Mouse (Mus musculus) E14TG2a.4 (cell line): ENCODE results near the gene Sart3.

Experiments used
- H3K27me3 ChIP-seq: 2 replicates; pipeline ENCODE4 v1.6.1; 2014; ENCODE audit warnings: low read length, control low read depth; ENCODE audit not compliant: insufficient read depth
- H3K36me3 ChIP-seq: 2 replicates; pipeline ENCODE4 v1.6.1; 2014; ENCODE audit warnings: low read length, control low read depth; ENCODE audit not compliant: insufficient read depth
- H3K4me1 ChIP-seq: replicated peaks from 2 replicates; pipeline ENCODE4 v1.6.1; 2014; ENCODE audit warnings: low read depth, low read length, control low read depth
- H3K4me3 ChIP-seq: replicated peaks from 2 replicates; pipeline ENCODE4 v1.5.1; 2014; ENCODE audit warnings: mild to moderate bottlenecking, low read length
- H3K9me3 ChIP-seq: 2 replicates; pipeline ENCODE4 v1.6.1; 2014; ENCODE audit warnings: low read length, control low read depth
- CTCF ChIP-seq: conservative IDR thresholded peaks from 2 replicates; pipeline ENCODE4 v1.5.1; 2014; ENCODE audit warnings: low read length
- NANOG ChIP-seq: IDR thresholded peaks from 2 replicates; pipeline ENCODE4 v1.6.1; 2014; ENCODE audit warnings: borderline replicate concordance, low read length, mixed read lengths
- POU5F1 ChIP-seq: IDR thresholded peaks from 2 replicates; pipeline ENCODE4 v1.6.1; 2014; ENCODE audit warnings: low read length, borderline replicate concordance

The Sart3 gene

DNA sequence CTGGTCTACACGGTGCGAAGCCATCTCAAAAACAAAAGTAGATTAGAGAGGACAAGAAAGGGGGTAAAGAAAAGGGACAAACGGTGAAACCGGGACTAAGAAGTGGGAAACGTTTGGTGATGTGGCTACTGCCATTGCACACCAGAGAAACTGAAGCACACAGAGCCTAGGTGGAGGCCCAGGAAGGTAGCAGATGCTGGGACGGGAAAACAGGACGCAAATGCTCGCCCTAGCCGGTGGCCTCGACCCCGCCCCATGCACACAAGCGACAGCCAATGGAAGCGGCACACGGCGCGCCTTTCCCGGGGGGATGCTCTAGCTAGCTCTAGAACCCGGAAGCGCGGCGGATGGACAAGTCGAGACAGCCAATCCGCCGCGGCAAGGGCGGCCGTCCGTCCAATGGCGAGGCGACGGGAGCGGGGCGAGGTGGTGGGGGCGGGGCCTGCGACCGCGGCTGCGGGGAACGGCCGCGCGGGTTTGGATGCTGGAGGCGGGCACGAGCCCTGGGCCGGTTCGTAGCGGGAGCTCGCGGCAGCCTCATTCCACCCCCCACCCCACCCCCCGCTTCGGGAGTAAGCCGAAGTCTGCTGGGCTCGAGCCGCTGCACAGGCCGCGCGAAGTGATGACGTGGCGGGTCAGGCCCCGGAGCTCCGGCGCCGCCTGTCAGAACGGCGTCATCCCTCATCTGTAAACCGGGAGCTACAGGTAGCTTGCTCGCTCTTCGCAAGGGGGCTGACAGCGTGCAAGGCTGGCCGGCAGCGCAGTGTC is 36.8 kb downstream of the Sart3 start, which contains the start of gene Ficd:
Ficd (plus strand) TSS at position 459 of the 768 bp plus-strand sequence.
- peaks cover 38% of the 10 kb centered on the region for H3K36me3 ChIP-seq
- H3K4me3 ChIP-seq, result peak within 1 kb of the TSS; percentile 89
- peaks cover 70% of the 10 kb centered on the region for H3K4me1 ChIP-seq
- no peaks in the 10 kb centered on the region for H3K27me3 ChIP-seq
- no peak for TF ChIP-seq CTCF
- no peak for TF ChIP-seq NANOG
- TF ChIP-seq POU5F1, result no peak
- no peaks in the 10 kb centered on the region for H3K9me3 ChIP-seq

DNA sequence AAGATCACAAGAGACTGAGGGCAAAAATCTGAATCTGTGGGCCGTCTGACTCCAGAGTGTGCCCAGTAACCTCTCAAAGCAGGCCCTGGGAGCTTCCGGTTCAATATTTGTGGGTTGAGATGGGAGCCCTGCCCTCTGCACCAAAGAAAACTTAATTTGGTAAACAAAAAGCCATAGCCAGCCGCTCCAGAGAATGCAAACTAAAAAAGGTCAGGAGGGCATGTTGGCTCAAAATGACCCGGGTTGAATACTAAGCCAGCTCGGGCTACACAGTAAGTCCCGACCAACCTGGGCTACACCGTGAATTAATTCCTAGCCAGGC is 37.3 kb downstream of the Sart3 start:
- Histone ChIP-seq H3K27me3 (no peaks in the 10 kb centered on the region), H3K4me3 (peak overlapping the region; percentile 89), H3K9me3 (no peaks in the 10 kb centered on the region), H3K4me1 (peaks cover 74% of the 10 kb centered on the region), H3K36me3 (peaks cover 32% of the 10 kb centered on the region)
- TF ChIP-seq NANOG (no peak), CTCF (no peak), POU5F1 (no peak)

GRCm38 (mm10) chr5:113734376-113734775 is 37.9 kb downstream of the Sart3 start:
- H3K4me3 ChIP-seq, result peak overlapping the region; percentile 89
- TF ChIP-seq NANOG (no peak), CTCF (no peak), POU5F1 (no peak)
- H3K27me3 ChIP-seq, result no peaks in the 10 kb centered on the region
- no peaks in the 10 kb centered on the region for H3K9me3 ChIP-seq
- peaks cover 68% of the 10 kb centered on the region for H3K4me1 ChIP-seq
- H3K36me3 ChIP-seq, result peaks cover 26% of the 10 kb centered on the region

DNA sequence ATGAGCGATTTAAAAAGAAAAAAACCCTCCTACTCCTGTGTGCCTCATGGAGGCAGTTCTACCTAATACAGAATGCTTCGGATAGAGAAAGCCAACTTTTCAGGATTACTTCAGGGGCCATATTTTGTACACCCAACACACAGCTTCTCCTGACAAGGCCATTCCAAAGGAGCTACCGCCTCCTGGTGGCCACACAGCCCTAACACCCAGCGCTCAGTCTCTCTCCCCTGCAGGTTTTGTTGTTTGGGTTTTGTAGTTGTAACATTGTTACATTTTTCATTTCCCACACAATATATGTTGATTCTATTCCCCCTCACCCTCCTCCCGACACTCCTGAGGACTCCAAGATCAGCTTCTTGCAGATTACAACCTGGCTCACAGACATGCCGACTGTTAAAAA is 40.1 kb downstream of the Sart3 start:
- Histone ChIP-seq H3K4me1 (peaks cover 56% of the 10 kb centered on the region), H3K36me3 (peaks cover 4% of the 10 kb centered on the region), H3K9me3 (no peaks in the 10 kb centered on the region), H3K4me3 (no peak overlapping the region), H3K27me3 (no peaks in the 10 kb centered on the region)
- peak; percentile 90 for TF ChIP-seq CTCF
- TF ChIP-seq POU5F1, result no peak
- no peak for TF ChIP-seq NANOG

DNA sequence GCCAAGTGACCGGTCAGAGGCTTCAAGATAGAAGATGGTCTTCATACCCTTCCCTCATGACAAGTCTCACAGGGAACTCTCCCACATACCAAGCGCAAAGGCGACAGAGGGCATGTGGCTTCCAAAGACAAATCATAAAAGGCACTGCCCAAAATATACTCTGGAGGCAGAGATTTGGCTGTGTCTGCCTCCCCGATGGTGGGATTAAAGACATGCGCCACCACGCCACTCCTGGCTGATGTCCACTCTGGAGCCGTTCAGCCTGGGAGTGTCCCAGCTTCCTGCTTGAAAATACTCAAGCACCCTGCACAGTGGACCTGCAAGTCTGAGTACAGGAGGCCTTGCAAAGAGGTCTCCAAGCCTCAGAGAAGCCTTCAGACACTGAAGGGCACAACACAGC is 41.1 kb downstream of the Sart3 start:
- no peaks in the 10 kb centered on the region for H3K9me3 ChIP-seq
- H3K4me3 ChIP-seq, result no peak overlapping the region
- peaks cover 48% of the 10 kb centered on the region for H3K4me1 ChIP-seq
- no peaks in the 10 kb centered on the region for H3K27me3 ChIP-seq
- no peak for TF ChIP-seq POU5F1
- TF ChIP-seq NANOG, result no peak
- no peak for TF ChIP-seq CTCF
- H3K36me3 ChIP-seq, result no peaks in the 10 kb centered on the region

- H3K9me3 ChIP-seq, result no peaks in the 10 kb centered on the region
- peaks cover 47% of the 10 kb centered on the region for H3K4me1 ChIP-seq
- no peaks in the 10 kb centered on the region for H3K36me3 ChIP-seq
- H3K27me3 ChIP-seq, result no peaks in the 10 kb centered on the region
- TF ChIP-seq NANOG, result no peak
- no peak for TF ChIP-seq POU5F1
- no peak for TF ChIP-seq CTCF
- no peak overlapping the region for H3K4me3 ChIP-seq
Observed at GRCm38 (mm10) chr5:113730641-113731121, 41.6 kb downstream of the Sart3 start.

DNA sequence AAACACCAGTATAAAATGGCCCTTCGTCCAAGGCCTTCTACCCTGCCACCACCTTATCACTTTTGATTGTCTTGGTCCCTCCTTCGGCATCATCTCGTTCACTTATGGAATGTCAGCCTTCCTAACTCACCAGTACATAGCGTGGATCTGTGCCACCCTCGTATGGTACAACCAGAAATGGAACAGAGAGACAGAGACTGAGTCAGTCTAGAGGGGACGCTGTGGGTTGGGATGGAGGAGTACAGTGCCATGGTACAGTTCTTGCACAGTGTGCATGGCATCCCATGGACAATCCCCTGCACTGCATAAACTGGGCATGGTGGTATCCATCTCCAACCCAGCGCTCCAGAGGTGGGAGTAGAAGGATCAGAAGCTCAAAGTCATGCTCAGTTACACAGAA is 43.6 kb downstream of the Sart3 start:
- Histone ChIP-seq H3K27me3 (no peaks in the 10 kb centered on the region), H3K9me3 (peaks cover 11% of the 10 kb centered on the region; the same call in 1 of the 2 replicates), H3K36me3 (no peaks in the 10 kb centered on the region), H3K4me1 (peaks cover 38% of the 10 kb centered on the region), H3K4me3 (no peak overlapping the region)
- TF ChIP-seq CTCF (no peak), NANOG (no peak), POU5F1 (no peak)

GRCm38 (mm10) chr5:113728011-113728410 is 44.3 kb downstream of the Sart3 start:
- peaks cover 11% of the 10 kb centered on the region; the same call in 1 of the 2 replicates for H3K9me3 ChIP-seq
- no peak overlapping the region for H3K4me3 ChIP-seq
- no peak for TF ChIP-seq NANOG
- no peak for TF ChIP-seq POU5F1
- no peak for TF ChIP-seq CTCF
- H3K36me3 ChIP-seq, result no peaks in the 10 kb centered on the region
- H3K27me3 ChIP-seq, result no peaks in the 10 kb centered on the region
- H3K4me1 ChIP-seq, result peaks cover 45% of the 10 kb centered on the region
